Mouse (Mus musculus): ENCODE results near the gene Rbpj. TPM values are rescaled to one million over a fixed set of nuclear protein-coding genes. Genes with fewer than 3 reads are reported as not detected.

The Rbpj gene
- polyA plus RNA-seq, 1 experiment from 2014 or later, result 14.2 TPM

GRCm38 (mm10) chr5:53566485-53567083 is 100.6 kb downstream of the Rbpj start:
- WGBS, result 87% methylated on average over 15 of the region's 15 CpGs
- no peak overlapping the region for H3K27ac ChIP-seq (ENCODE audit: low read depth, low read length)
- no peak for ATAC-seq
- H3K4me1 ChIP-seq (replicated peaks; ENCODE audit: control insufficient read depth, insufficient read depth, low read length), result no peaks in the 10 kb centered on the region
- TF ChIP-seq CTCF (IDR thresholded peaks at IDR 0.05; ENCODE audit: low read depth), result no peak
- no peaks in the 10 kb centered on the region for H3K27me3 ChIP-seq (replicated peaks; ENCODE audit: control insufficient read depth, insufficient read depth, low read length)
- H3K9me3 ChIP-seq (ENCODE audit: control insufficient read depth), result no peaks in the 10 kb centered on the region
- no peak overlapping the region for H3K4me3 ChIP-seq (ENCODE audit: low read depth, low read length)
- H3K36me3 ChIP-seq (ENCODE audit: control insufficient read depth, insufficient read depth), result no peaks in the 10 kb centered on the region
- no peak overlapping the region for H3K4me2 ChIP-seq (replicated peaks; ENCODE audit: low read depth)
- no peak overlapping the region for H3K9ac ChIP-seq (ENCODE audit: low read depth, low read length)

- no peak overlapping the region for H3K4me3 ChIP-seq (ENCODE audit: low read depth, low read length)
- H3K36me3 ChIP-seq (ENCODE audit: control insufficient read depth, insufficient read depth), result no peaks in the 10 kb centered on the region
- ATAC-seq, result no peak
- TF ChIP-seq CTCF (IDR thresholded peaks at IDR 0.05; ENCODE audit: low read depth), result no peak
- no peak overlapping the region for H3K4me2 ChIP-seq (replicated peaks; ENCODE audit: low read depth)
- WGBS, result 84% methylated on average over 5 of the region's 5 CpGs
- H3K9me3 ChIP-seq (ENCODE audit: control insufficient read depth), result no peaks in the 10 kb centered on the region
- no peaks in the 10 kb centered on the region for H3K4me1 ChIP-seq (replicated peaks; ENCODE audit: control insufficient read depth, insufficient read depth, low read length)
- H3K27ac ChIP-seq (ENCODE audit: low read depth, low read length), result no peak overlapping the region
- H3K27me3 ChIP-seq (replicated peaks; ENCODE audit: control insufficient read depth, insufficient read depth, low read length), result no peaks in the 10 kb centered on the region
- H3K9ac ChIP-seq (ENCODE audit: low read depth, low read length), result no peak overlapping the region
Measured at GRCm38 (mm10) chr5:53572496-53572895, 106.5 kb downstream of the Rbpj start.

- ATAC-seq, result no peak
- Histone ChIP-seq H3K27me3 (replicated peaks; ENCODE audit: control insufficient read depth, insufficient read depth, low read length) (no peaks in the 10 kb centered on the region), H3K9me3 (ENCODE audit: control insufficient read depth) (no peaks in the 10 kb centered on the region), H3K4me1 (replicated peaks; ENCODE audit: control insufficient read depth, insufficient read depth, low read length) (no peaks in the 10 kb centered on the region), H3K4me2 (replicated peaks; ENCODE audit: low read depth) (no peak overlapping the region), H3K36me3 (ENCODE audit: control insufficient read depth, insufficient read depth) (no peaks in the 10 kb centered on the region), H3K4me3 (ENCODE audit: low read depth, low read length) (no peak overlapping the region), H3K9ac (ENCODE audit: low read depth, low read length) (no peak overlapping the region), H3K27ac (ENCODE audit: low read depth, low read length) (no peak overlapping the region)
- 44% methylated on average over 3 of the region's 3 CpGs for WGBS
- TF ChIP-seq CTCF (IDR thresholded peaks at IDR 0.05; ENCODE audit: low read depth), result no peak
Measured at GRCm38 (mm10) chr5:53574883-53575442, 109.0 kb downstream of the Rbpj start.

DNA sequence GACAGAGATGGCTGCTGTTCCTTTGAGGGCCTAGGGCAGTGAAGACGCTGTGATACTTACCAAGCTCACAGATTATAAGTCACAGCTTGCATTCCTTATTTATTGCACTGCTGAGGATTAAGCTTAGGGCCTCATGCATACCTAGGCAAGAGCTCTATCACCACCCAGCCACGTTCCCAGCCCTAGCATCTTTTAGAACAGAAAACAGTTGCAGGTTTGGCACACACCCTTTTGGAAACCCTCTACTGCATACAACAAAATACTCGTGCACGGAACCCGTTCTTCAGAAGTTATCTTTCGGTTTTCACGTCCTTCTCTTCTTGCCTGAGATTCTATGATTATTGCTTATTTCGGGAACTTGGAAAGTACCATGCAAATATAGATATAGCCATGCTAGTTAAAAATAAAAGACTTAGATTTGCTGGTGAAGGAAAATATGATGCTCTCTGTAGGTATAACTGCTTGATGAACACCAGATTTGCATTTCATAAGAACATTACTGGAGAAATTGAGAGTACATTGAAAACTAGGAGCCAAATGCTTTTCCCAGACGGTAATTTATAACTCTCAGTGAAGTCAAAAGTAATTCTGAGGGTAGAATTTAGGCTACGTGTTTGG is 111.4 kb downstream of the Rbpj start:
- Histone ChIP-seq H3K27me3 (replicated peaks; ENCODE audit: control insufficient read depth, insufficient read depth, low read length) (no peaks in the 10 kb centered on the region), H3K4me1 (replicated peaks; ENCODE audit: control insufficient read depth, insufficient read depth, low read length) (no peaks in the 10 kb centered on the region), H3K4me3 (ENCODE audit: low read depth, low read length) (no peak overlapping the region), H3K9ac (ENCODE audit: low read depth, low read length) (no peak overlapping the region), H3K27ac (ENCODE audit: low read depth, low read length) (no peak overlapping the region), H3K9me3 (ENCODE audit: control insufficient read depth) (no peaks in the 10 kb centered on the region), H3K4me2 (replicated peaks; ENCODE audit: low read depth) (no peak overlapping the region), H3K36me3 (ENCODE audit: control insufficient read depth, insufficient read depth) (no peaks in the 10 kb centered on the region)
- 76% methylated on average over 10 of the region's 10 CpGs for WGBS
- TF ChIP-seq CTCF (IDR thresholded peaks at IDR 0.05; ENCODE audit: low read depth), result no peak
- no peak for ATAC-seq

- Histone ChIP-seq H3K4me3 (ENCODE audit: low read depth, low read length) (no peak overlapping the region), H3K27ac (ENCODE audit: low read depth, low read length) (no peak overlapping the region)
Measured at GRCm38 (mm10) chr5:53584069-53584767, 118.3 kb downstream of the Rbpj start.

DNA sequence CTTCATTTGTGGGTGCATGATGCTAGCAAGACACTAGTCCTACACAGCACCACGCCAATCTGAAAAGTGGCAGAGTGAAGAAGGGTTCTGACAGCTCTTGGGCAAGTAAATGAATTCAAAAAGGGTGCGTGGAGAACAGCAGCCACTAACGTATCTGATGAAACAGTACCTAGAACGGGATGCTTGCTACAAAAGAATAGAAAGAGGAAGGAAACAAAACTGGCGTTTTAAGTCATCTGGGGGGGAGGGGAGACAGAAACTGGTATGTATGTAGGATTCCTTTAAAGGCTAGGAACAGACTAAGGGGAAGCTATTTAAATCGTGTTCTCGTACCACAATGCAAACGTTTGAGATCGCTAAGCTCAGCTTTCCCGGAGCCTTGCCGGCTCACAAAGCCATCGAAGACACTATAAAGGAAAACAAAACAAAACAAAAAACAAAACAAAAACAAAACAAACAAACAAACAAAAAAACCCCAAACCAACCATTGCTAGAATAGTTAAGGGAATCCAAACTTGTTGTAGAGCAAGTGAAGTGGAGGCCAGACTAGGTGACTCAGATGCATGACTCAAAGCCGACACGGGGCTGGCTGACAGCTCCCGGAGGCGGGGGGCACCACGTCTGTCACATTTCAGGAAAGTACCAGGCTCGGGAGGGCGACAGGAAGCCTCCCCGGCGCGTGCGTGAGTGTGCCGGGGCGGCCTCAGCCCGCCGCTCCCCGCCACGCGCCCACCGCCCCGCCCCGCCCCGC is 122.6 kb downstream of the Rbpj start:
- H3K27me3 ChIP-seq (replicated peaks; ENCODE audit: control insufficient read depth, insufficient read depth, low read length), result no peaks in the 10 kb centered on the region
- no peak for ATAC-seq
- no peak for TF ChIP-seq CTCF (IDR thresholded peaks at IDR 0.05; ENCODE audit: low read depth)
- WGBS, result 4% methylated on average over 30 of the region's 34 CpGs
- H3K4me3 ChIP-seq (ENCODE audit: low read depth, low read length), result peak overlapping the region; percentile 81
- H3K9ac ChIP-seq (ENCODE audit: low read depth, low read length), result peak overlapping the region; percentile 77
- peak overlapping the region; percentile 98 for H3K27ac ChIP-seq (ENCODE audit: low read depth, low read length)
- H3K4me1 ChIP-seq (replicated peaks; ENCODE audit: control insufficient read depth, insufficient read depth, low read length), result no peaks in the 10 kb centered on the region
- no peaks in the 10 kb centered on the region for H3K9me3 ChIP-seq (ENCODE audit: control insufficient read depth)
- H3K4me2 ChIP-seq (replicated peaks; ENCODE audit: low read depth), result peak overlapping the region; percentile 95
- no peaks in the 10 kb centered on the region for H3K36me3 ChIP-seq (ENCODE audit: control insufficient read depth, insufficient read depth)

More at GRCm38 (mm10) chr5:53584069-53584767, 118.3 kb downstream of the Rbpj start:
- H3K9me3 ChIP-seq (ENCODE audit: control insufficient read depth), result no peaks in the 10 kb centered on the region
- H3K4me1 ChIP-seq (replicated peaks; ENCODE audit: control insufficient read depth, insufficient read depth, low read length), result no peaks in the 10 kb centered on the region
- no peaks in the 10 kb centered on the region for H3K27me3 ChIP-seq (replicated peaks; ENCODE audit: control insufficient read depth, insufficient read depth, low read length)
- H3K9ac ChIP-seq (ENCODE audit: low read depth, low read length), result no peak overlapping the region
- no peaks in the 10 kb centered on the region for H3K36me3 ChIP-seq (ENCODE audit: control insufficient read depth, insufficient read depth)
- no peak overlapping the region for H3K4me2 ChIP-seq (replicated peaks; ENCODE audit: low read depth)
- WGBS, result 94% methylated on average over 9 of the region's 9 CpGs
- no peak for ATAC-seq
- TF ChIP-seq CTCF (IDR thresholded peaks at IDR 0.05; ENCODE audit: low read depth), result no peak

All from intestine, postnatal 0 days (tissue).